Mouse (Mus musculus) CH12.LX (cell line): ENCODE measurements around the gene Stox2.

Experiments
- CTCF ChIP-seq, 2 experiments: IDR thresholded peaks in 1 of 2; conservative IDR thresholded peaks in 1 of 2; 2 replicates each; pipeline ENCODE4 v1.5.1; 2011 to 2012; ENCODE audit warnings: low read depth in 2 of 2, low read length in 2 of 2, improper control_type of control experiment in 1 of 2, inconsistent platforms in 1 of 2, mild to moderate bottlenecking in 1 of 2, moderate library complexity in 1 of 2
- EP300 ChIP-seq: IDR thresholded peaks from 2 replicates; pipeline ENCODE4 v1.6.1; 2011; ENCODE audit warnings: low read length, improper control_type of control experiment
- GABPA ChIP-seq: IDR thresholded peaks from 2 replicates; pipeline ENCODE4 v1.6.1; 2012; ENCODE audit warnings: low read depth, low read length, improper control_type of control experiment, inconsistent platforms; ENCODE audit not compliant: insufficient replicate concordance
- JUN ChIP-seq: IDR thresholded peaks from 2 replicates; pipeline ENCODE4 v1.6.1; 2011; ENCODE audit warnings: low read depth, mild to moderate bottlenecking, low read length, improper control_type of control experiment, moderate library complexity; ENCODE audit not compliant: insufficient read depth
- MAX ChIP-seq: IDR thresholded peaks from 2 replicates; pipeline ENCODE4 v1.6.1; 2011; ENCODE audit warnings: low read length, improper control_type of control experiment
- MEF2A ChIP-seq: IDR thresholded peaks from 2 replicates; pipeline ENCODE4 v1.6.1; 2014; ENCODE audit warnings: low read depth, mild to moderate bottlenecking, inconsistent platforms, low read length, improper control_type of control experiment, borderline replicate concordance
- NELFE ChIP-seq: IDR thresholded peaks from 2 replicates; pipeline ENCODE4 v1.6.1; 2011; ENCODE audit warnings: low read depth, low read length, improper control_type of control experiment
- POLR2AphosphoS2 ChIP-seq: IDR thresholded peaks from 2 replicates; pipeline ENCODE4 v1.6.1; 2011; ENCODE audit warnings: low read depth, low read length, improper control_type of control experiment
- USF1 ChIP-seq: IDR thresholded peaks from 2 replicates; pipeline ENCODE4 v1.6.1; 2014; ENCODE audit warnings: low read depth, mild to moderate bottlenecking, inconsistent platforms, low read length, improper control_type of control experiment
- ZC3H11A ChIP-seq: IDR thresholded peaks from 2 replicates; pipeline ENCODE4 v1.6.1; 2012; ENCODE audit warnings: low read depth, mild to moderate bottlenecking, inconsistent platforms, low read length, improper control_type of control experiment

GRCm38 (mm10) chr8:47388171-47388570 is 58.0 kb downstream of the Stox2 start:
- no peak for TF ChIP-seq MEF2A
- no peak for TF ChIP-seq GABPA
- no peak for TF ChIP-seq USF1
- TF ChIP-seq EP300 = no peak
- no peak for TF ChIP-seq NELFE
- no peak for TF ChIP-seq ZC3H11A
- no peak for TF ChIP-seq JUN
- TF ChIP-seq MAX = no peak
- TF ChIP-seq POLR2AphosphoS2 = no peak
- TF ChIP-seq CTCF (conservative IDR thresholded peaks at IDR 0.05 in 1 of 2, IDR thresholded peaks at IDR 0.05 in 1 of 2; ENCODE audit: low read depth in 2 of 2, low read length in 2 of 2) = no peak
